Mouse (Mus musculus): ENCODE results near the gene Caln1. TPM values are rescaled to one million over a fixed set of nuclear protein-coding genes. Genes with fewer than 3 reads are reported as not detected.

The Caln1 gene
- total and polyA plus RNA-seq, 2 experiments from 2014 or later: 52.0 to 55.0 TPM

DNA sequence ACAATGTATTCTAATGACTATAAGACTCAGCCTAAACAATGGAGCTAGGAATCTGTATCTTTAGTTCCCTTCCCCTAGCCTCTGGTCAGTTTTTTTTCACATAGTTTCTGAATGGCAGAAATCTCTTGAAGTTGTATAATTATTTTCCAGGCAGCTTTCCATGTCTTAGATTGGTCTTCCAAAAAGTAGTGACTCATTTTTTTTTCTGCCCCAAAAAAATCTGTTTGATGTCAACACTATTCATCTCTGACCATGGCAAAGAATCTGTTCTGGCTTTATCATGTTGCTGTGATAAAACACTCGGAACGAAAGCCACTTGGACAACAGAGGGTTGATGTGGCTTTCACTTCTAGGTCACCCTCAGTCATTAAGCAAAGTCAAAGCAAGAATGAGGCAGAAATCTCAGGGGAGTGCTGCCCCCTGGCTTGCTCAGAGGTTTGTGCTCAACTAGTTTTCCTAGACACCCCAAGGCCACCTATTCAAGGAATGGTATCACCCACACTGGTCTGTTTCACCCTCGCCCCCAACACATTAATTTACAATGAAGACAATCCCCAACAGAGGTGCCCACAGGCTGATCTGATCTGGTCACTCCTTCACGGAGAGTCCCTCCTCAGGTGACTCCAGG, 450.9 kb downstream of the Caln1 start:
- Histone ChIP-seq H3K4me3 (ENCODE audit: low read length) (no peak overlapping the region), H3K9ac (replicated peaks; ENCODE audit: low read length) (no peak overlapping the region), H3K9me3 (ENCODE audit: low read length) (no peaks in the 10 kb centered on the region), H3K4me1 (ENCODE audit: insufficient read depth, low read length) (no peaks in the 10 kb centered on the region), H3K4me2 (ENCODE audit: low read depth, low read length) (no peak overlapping the region), H3K27me3 (ENCODE audit: insufficient read depth, low read length) (no peaks in the 10 kb centered on the region), H3K27ac (no peak overlapping the region), H3K36me3 (ENCODE audit: insufficient read depth, low read length) (no peaks in the 10 kb centered on the region)
- DNase-seq (ENCODE audit: low spot score) (no peak), ATAC-seq (no peak)
- WGBS: 82% methylated on average over 4 of the region's 4 CpGs
- TF ChIP-seq CTCF (IDR thresholded peaks at IDR 0.05; ENCODE audit: low read depth): 0 out of 2 replicates have a peak, but pooled peaks have one; percentile 8

DNA sequence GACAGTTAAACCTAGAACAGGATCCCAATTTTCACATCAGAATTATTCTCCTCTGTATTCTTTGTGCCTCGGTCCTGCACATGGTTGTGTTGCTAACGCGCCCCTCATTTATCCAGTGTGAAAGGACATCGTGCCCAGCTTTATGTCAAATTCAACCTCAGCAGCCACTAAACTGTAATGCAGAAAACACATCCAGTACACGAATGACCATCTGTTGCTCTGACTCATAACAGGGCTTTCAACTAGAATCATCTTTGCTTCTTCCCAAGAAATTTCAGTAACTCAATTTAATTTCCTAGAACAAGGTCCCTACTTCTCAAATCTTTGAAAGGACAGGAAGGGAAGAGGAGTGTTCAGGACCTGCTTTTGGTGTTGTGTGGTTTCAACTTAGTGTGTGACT, 451.4 kb downstream of the Caln1 start:
- H3K9me3 ChIP-seq (ENCODE audit: low read length): no peaks in the 10 kb centered on the region
- no peak overlapping the region for H3K9ac ChIP-seq (replicated peaks; ENCODE audit: low read length)
- no peaks in the 10 kb centered on the region for H3K36me3 ChIP-seq (ENCODE audit: insufficient read depth, low read length)
- H3K4me3 ChIP-seq (ENCODE audit: low read length): no peak overlapping the region
- 93% methylated on average over 5 of the region's 5 CpGs for WGBS
- no peaks in the 10 kb centered on the region for H3K4me1 ChIP-seq (ENCODE audit: insufficient read depth, low read length)
- DNase-seq (ENCODE audit: low spot score) (no peak), ATAC-seq (no peak)
- TF ChIP-seq CTCF (IDR thresholded peaks at IDR 0.05; ENCODE audit: low read depth): no peak
- no peaks in the 10 kb centered on the region for H3K27me3 ChIP-seq (ENCODE audit: insufficient read depth, low read length)
- no peak overlapping the region for H3K27ac ChIP-seq
- no peak overlapping the region for H3K4me2 ChIP-seq (ENCODE audit: low read depth, low read length)

DNA sequence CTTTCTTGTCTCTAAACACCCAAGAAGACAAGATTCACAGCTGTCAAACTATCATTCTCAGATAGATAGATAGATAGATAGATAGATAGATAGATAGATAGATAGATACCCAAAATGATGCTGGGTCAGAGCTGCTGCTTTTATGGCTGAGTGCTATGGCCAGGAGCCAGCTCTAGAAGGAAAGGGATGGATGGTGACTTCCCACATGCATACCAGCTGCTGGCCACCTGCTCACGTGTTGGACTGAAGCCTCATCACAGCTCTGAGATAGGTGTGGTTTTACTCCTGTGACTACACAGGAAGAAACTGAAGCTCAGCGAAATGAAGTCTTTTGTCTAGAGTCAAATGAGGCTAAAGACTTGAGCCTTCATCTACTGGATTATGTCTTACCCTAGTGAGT, 456.5 kb downstream of the Caln1 start:
- no peak for TF ChIP-seq CTCF (IDR thresholded peaks at IDR 0.05; ENCODE audit: low read depth)
- no peaks in the 10 kb centered on the region for H3K27me3 ChIP-seq (ENCODE audit: insufficient read depth, low read length)
- H3K4me3 ChIP-seq (ENCODE audit: low read length): no peak overlapping the region
- no peak overlapping the region for H3K27ac ChIP-seq
- no peak overlapping the region for H3K9ac ChIP-seq (replicated peaks; ENCODE audit: low read length)
- 0 out of 2 replicates have a peak, but pooled peaks cover 3% of the 10 kb centered on the region for H3K9me3 ChIP-seq (ENCODE audit: low read length)
- no peaks in the 10 kb centered on the region for H3K4me1 ChIP-seq (ENCODE audit: insufficient read depth, low read length)
- 78% methylated on average over 2 of the region's 2 CpGs for WGBS
- H3K4me2 ChIP-seq (ENCODE audit: low read depth, low read length): no peak overlapping the region
- no peaks in the 10 kb centered on the region for H3K36me3 ChIP-seq (ENCODE audit: insufficient read depth, low read length)
- no peak for ATAC-seq
- peak; percentile 25 for DNase-seq (ENCODE audit: low spot score)

DNA sequence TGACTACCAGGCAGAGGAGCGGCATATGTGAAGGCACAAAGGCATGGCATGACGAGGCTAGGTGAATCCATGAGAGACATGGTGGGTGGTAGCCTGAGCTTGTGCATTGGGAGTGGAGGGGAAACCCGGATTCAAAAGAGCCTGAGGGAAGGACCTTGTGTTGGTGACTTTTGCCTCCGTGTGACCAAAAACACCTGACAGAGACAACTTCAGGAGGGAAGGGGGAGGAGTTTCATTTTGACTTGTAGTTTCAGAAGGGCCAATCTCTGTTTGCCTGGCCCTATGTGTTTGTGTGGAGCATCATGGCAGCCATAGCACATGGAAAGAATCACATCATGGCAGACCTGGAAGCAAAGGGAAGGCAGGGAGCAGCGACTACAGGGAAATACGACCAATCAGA, 479.3 kb downstream of the Caln1 start:
- Histone ChIP-seq H3K9me3 (ENCODE audit: low read length) (no peaks in the 10 kb centered on the region), H3K27me3 (ENCODE audit: insufficient read depth, low read length) (no peaks in the 10 kb centered on the region), H3K4me2 (ENCODE audit: low read depth, low read length) (no peak overlapping the region), H3K4me3 (ENCODE audit: low read length) (no peak overlapping the region), H3K9ac (replicated peaks; ENCODE audit: low read length) (no peak overlapping the region), H3K36me3 (ENCODE audit: insufficient read depth, low read length) (no peaks in the 10 kb centered on the region), H3K27ac (no peak overlapping the region), H3K4me1 (ENCODE audit: insufficient read depth, low read length) (no peaks in the 10 kb centered on the region)
- 87% methylated on average over 6 of the region's 6 CpGs for WGBS
- DNase-seq (ENCODE audit: low spot score) (no peak), ATAC-seq (no peak)
- no peak for TF ChIP-seq CTCF (IDR thresholded peaks at IDR 0.05; ENCODE audit: low read depth)

DNA sequence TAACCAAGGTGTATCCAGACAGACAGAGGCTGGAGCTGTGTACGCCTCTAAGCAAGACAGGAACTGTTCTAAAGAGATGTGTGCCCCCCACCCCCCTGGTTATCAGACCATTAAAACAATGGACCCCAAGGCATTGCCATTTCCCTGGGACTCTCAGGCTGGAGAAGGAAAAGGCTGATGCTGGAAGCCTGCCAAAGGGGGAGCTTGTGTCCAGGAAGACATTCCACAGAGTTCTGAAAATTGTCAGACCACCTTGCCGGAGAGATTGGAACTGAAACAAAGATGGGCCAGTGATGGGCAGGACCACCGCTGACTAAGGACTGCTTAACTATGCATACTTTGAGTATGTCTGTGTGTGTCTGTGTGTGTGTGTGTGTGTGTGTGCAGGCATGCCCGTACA, 480.4 kb downstream of the Caln1 start:
- Histone ChIP-seq H3K4me1 (ENCODE audit: insufficient read depth, low read length) (no peaks in the 10 kb centered on the region), H3K4me3 (ENCODE audit: low read length) (no peak overlapping the region), H3K27me3 (ENCODE audit: insufficient read depth, low read length) (no peaks in the 10 kb centered on the region), H3K9me3 (ENCODE audit: low read length) (no peaks in the 10 kb centered on the region), H3K9ac (replicated peaks; ENCODE audit: low read length) (no peak overlapping the region), H3K27ac (no peak overlapping the region), H3K36me3 (ENCODE audit: insufficient read depth, low read length) (no peaks in the 10 kb centered on the region), H3K4me2 (ENCODE audit: low read depth, low read length) (no peak overlapping the region)
- DNase-seq (ENCODE audit: low spot score) (peak; percentile 20), ATAC-seq (no peak)
- no peak for TF ChIP-seq CTCF (IDR thresholded peaks at IDR 0.05; ENCODE audit: low read depth)
- 49% methylated on average over 4 of the region's 4 CpGs for WGBS

DNA sequence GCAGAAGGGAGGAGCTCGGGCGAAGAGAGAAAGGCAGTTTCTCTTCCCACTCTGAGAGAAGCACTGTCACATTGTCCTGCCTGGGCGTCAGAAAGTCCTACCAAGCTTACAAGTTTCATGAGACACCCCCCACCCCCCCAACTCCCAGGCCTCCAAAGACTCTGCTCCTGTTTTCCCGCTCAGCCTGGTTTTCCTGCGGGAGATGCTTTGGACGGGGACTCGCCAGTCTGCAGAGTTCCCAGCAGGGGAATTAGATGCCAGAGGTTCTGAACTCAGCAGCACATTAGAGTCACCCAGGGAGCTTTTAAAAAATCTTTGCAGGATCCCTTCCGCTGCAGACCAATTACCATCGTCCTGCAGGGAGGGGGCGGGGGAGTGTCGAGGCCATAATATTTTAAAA, 482.9 kb downstream of the Caln1 start:
- peak overlapping the region; percentile 26; the same call in 1 of the 2 replicates for H3K4me2 ChIP-seq (ENCODE audit: low read depth, low read length)
- no peak overlapping the region for H3K9ac ChIP-seq (replicated peaks; ENCODE audit: low read length)
- DNase-seq (ENCODE audit: low spot score): no peak

DNA sequence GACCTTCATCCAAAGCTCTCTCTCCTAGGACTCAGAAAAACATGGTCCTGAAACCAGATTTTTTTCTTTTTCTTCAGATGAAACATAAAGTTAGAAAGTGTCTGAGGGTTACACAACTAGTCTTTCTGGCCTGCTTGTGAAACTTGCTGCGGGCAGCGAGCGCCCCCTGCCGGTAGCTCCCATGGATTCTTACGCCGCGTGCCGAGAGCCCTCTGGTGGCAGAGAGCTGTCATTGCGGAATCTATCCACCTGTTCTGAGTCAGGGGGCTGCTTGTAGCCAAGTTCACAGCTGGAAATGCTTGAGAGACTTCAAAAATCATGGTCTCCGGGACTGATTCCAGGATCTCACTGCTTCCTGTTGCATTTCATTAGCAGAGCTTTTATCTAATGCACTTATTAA, 484.1 kb downstream of the Caln1 start:
- H3K9me3 ChIP-seq (ENCODE audit: low read length): no peaks in the 10 kb centered on the region
- no peak overlapping the region for H3K4me2 ChIP-seq (ENCODE audit: low read depth, low read length)
- under 1% methylated on average over 10 of the region's 10 CpGs for WGBS
- H3K36me3 ChIP-seq (ENCODE audit: insufficient read depth, low read length): no peaks in the 10 kb centered on the region
- H3K4me1 ChIP-seq (ENCODE audit: insufficient read depth, low read length): no peaks in the 10 kb centered on the region
- no peak overlapping the region for H3K27ac ChIP-seq
- DNase-seq (ENCODE audit: low spot score) (peak; percentile 94), ATAC-seq (0 out of 2 replicates have a peak, but pooled peaks have one; percentile 19)
- no peak overlapping the region for H3K9ac ChIP-seq (replicated peaks; ENCODE audit: low read length)
- no peak overlapping the region for H3K4me3 ChIP-seq (ENCODE audit: low read length)
- TF ChIP-seq CTCF (IDR thresholded peaks at IDR 0.05; ENCODE audit: low read depth): peak; percentile 100
- no peaks in the 10 kb centered on the region for H3K27me3 ChIP-seq (ENCODE audit: insufficient read depth, low read length)

More for the DNA sequence above, 482.9 kb downstream of the Caln1 start:
- Histone ChIP-seq H3K4me1 (ENCODE audit: insufficient read depth, low read length) (no peaks in the 10 kb centered on the region), H3K27ac (no peak overlapping the region), H3K27me3 (ENCODE audit: insufficient read depth, low read length) (no peaks in the 10 kb centered on the region), H3K4me3 (ENCODE audit: low read length) (no peak overlapping the region), H3K36me3 (ENCODE audit: insufficient read depth, low read length) (no peaks in the 10 kb centered on the region), H3K9me3 (ENCODE audit: low read length) (no peaks in the 10 kb centered on the region)
- no peak for ATAC-seq
- 7% methylated on average over 11 of the region's 11 CpGs for WGBS
- no peak for TF ChIP-seq CTCF (IDR thresholded peaks at IDR 0.05; ENCODE audit: low read depth)

Measured in hindbrain, postnatal 0 days (tissue).